Mouse (Mus musculus): ENCODE measurements around the gene Spaar.

Gene Spaar

GRCm38 (mm10) chr4:43798936-43799335 lies 69.1 kb downstream of the Spaar start:
- DNase-seq (ENCODE audit: low read depth, low spot score): no peak

All from retina, postnatal 7 days (tissue).